Mouse (Mus musculus): ENCODE measurements at regions not wholly inside any gene's neighbourhood (a gene's known extent, or its start where the extent isn't known, plus 50 kb on each side); places are given as distances from the start of the nearest gene placed in this dataset.

DNA sequence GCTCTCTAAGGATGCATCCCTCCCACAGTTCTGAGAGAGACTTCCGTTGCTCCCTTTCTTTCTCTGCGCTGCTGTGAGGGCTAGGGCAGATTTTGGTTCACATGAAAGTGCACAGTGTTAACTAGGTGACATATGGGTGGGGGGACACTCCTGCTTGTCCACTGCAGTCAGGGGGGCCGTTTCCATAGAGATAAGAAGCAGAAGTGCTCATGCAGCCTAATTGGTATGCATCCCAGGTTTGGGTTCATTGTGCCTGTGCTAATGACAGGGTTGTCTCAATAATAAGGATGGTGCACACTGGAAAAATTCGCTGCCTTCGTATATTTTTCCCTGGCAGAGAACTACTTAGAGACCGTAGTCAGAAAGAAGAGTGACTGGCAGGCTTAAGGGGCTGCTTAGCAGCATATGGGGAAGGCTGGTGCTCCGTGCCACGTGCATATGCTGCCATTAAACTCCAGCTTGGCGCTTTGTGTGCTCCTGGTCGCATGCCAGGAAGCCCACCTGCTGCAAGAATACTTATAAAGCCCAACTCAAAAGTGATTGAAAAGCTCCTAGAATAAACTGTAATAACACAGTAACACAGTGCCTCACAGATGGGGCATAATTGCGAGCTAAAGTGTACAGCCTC lies 152.1 kb upstream of the A230072I06Rik start:
- dilution Hi-C loops (cut with MboI; ENCODE audit: extremely low pct_ligation_motif_present, extremely low pct_unique_long_range_greater_than_20kb, low sequenced_read_pairs), result no loop called here
- in situ Hi-C loops (cut with MboI; ENCODE audit: low pct_ligation_motif_present, low pct_unique_long_range_greater_than_20kb, low sequenced_read_pairs), result no loop called here
- H3K4me3 ChIP-seq (replicated peaks in 1 of 3; ENCODE audit: low read depth in 2 of 3, low read length in 2 of 3, poor library complexity in 1 of 3), result no peak overlapping the region

GRCm38 (mm10) chr8:12127106-12127800 lies 151.4 kb upstream of the A230072I06Rik start:
- H3K4me3 ChIP-seq (replicated peaks in 1 of 3; ENCODE audit: low read depth in 2 of 3, low read length in 2 of 3, poor library complexity in 1 of 3), result no peak overlapping the region
- H3K9me3 ChIP-seq (replicated peaks; ENCODE audit: low read length), result peaks cover 10% of the 10 kb centered on the region
- no peaks in the 10 kb centered on the region for H3K36me3 ChIP-seq (replicated peaks in 1 of 2; ENCODE audit: control insufficient read depth in 1 of 2, insufficient read depth in 1 of 2, low read length in 1 of 2)
- DNase-seq (ENCODE audit: extremely low read depth), result no peak
- no peak overlapping the region for H3K27ac ChIP-seq (ENCODE audit: insufficient read depth, low read depth)
- no peak overlapping the region for H3K4me2 ChIP-seq (ENCODE audit: insufficient read depth, low read depth, poor library complexity, severe bottlenecking)
- peaks cover 57% of the 10 kb centered on the region for H3K27me3 ChIP-seq (replicated peaks)
- TF ChIP-seq JUN (IDR thresholded peaks at IDR 0.05; ENCODE audit: insufficient read depth, low read depth, low read length) (no peak), MXI1 (IDR thresholded peaks at IDR 0.05; ENCODE audit: low read depth, low read length) (no peak), RCOR1 (conservative IDR thresholded peaks at IDR 0.05; ENCODE audit: low read depth, low read length) (no peak), ZC3H11A (IDR thresholded peaks at IDR 0.05; ENCODE audit: low read depth, low read length) (no peak), TBP (conservative IDR thresholded peaks at IDR 0.05; ENCODE audit: low read depth, low read length) (no peak), SIN3A (IDR thresholded peaks at IDR 0.05; ENCODE audit: low read length) (no peak), POLR2AphosphoS2 (IDR thresholded peaks at IDR 0.05; ENCODE audit: low read depth, low read length) (no peak), ZKSCAN1 (IDR thresholded peaks at IDR 0.05; ENCODE audit: borderline replicate concordance, low read depth, low read length) (no peak), CHD2 (IDR thresholded peaks at IDR 0.05; ENCODE audit: low read length) (no peak), ZNF384 (IDR thresholded peaks at IDR 0.05; ENCODE audit: low read depth, low read length) (no peak), HCFC1 (IDR thresholded peaks at IDR 0.05; ENCODE audit: low read depth, low read length) (no peak)
- no peak overlapping the region for H3K9ac ChIP-seq (ENCODE audit: insufficient read depth, low read depth)
- dilution Hi-C loops (cut with MboI; ENCODE audit: extremely low pct_ligation_motif_present, extremely low pct_unique_long_range_greater_than_20kb, low sequenced_read_pairs), result no loop called here
- H3K79me2 ChIP-seq (replicated peaks; ENCODE audit: control insufficient read depth, extremely low read depth, insufficient read depth, poor library complexity, severe bottlenecking), result no peaks in the 10 kb centered on the region
- in situ Hi-C loops (cut with MboI; ENCODE audit: low pct_ligation_motif_present, low pct_unique_long_range_greater_than_20kb, low sequenced_read_pairs), result no loop called here
- H3K4me1 ChIP-seq (ENCODE audit: control insufficient read depth in 1 of 2, insufficient read depth in 2 of 2), result no peaks in the 10 kb centered on the region

More for the DNA sequence above, 152.1 kb upstream of the A230072I06Rik start:
- Histone ChIP-seq H3K27me3 (replicated peaks) (peaks cover 63% of the 10 kb centered on the region), H3K9me3 (replicated peaks; ENCODE audit: low read length) (peaks cover 10% of the 10 kb centered on the region), H3K36me3 (replicated peaks in 1 of 2; ENCODE audit: control insufficient read depth in 1 of 2, insufficient read depth in 1 of 2, low read length in 1 of 2) (no peaks in the 10 kb centered on the region), H3K9ac (ENCODE audit: insufficient read depth, low read depth) (no peak overlapping the region), H3K4me1 (ENCODE audit: control insufficient read depth in 1 of 2, insufficient read depth in 2 of 2) (no peaks in the 10 kb centered on the region), H3K27ac (ENCODE audit: insufficient read depth, low read depth) (no peak overlapping the region), H3K4me2 (ENCODE audit: insufficient read depth, low read depth, poor library complexity, severe bottlenecking) (no peak overlapping the region), H3K79me2 (replicated peaks; ENCODE audit: control insufficient read depth, extremely low read depth, insufficient read depth, poor library complexity, severe bottlenecking) (no peaks in the 10 kb centered on the region)
- no peak for TF ChIP-seq MAFK (IDR thresholded peaks at IDR 0.05; ENCODE audit: insufficient replicate concordance, low read length)
- TF ChIP-seq KAT2A (IDR thresholded peaks at IDR 0.05; ENCODE audit: insufficient replicate concordance, low read length), result no peak
- TF ChIP-seq MAX (IDR thresholded peaks at IDR 0.05; ENCODE audit: low read length), result no peak
- no peak for TF ChIP-seq JUN (IDR thresholded peaks at IDR 0.05; ENCODE audit: insufficient read depth, low read depth, low read length)
- no peak for TF ChIP-seq CHD1 (IDR thresholded peaks at IDR 0.05; ENCODE audit: low read depth, low read length)
- no peak for TF ChIP-seq USF1 (IDR thresholded peaks at IDR 0.05; ENCODE audit: low read depth, low read length)
- no peak for TF ChIP-seq NRF1 (IDR thresholded peaks at IDR 0.05; ENCODE audit: low read depth, low read length)
- TF ChIP-seq RCOR1 (conservative IDR thresholded peaks at IDR 0.05; ENCODE audit: low read depth, low read length), result no peak
- TF ChIP-seq IRF4 (IDR thresholded peaks at IDR 0.05; ENCODE audit: low read depth, low read length), result no peak
- no peak for TF ChIP-seq POLR2AphosphoS2 (IDR thresholded peaks at IDR 0.05; ENCODE audit: low read depth, low read length)
- TF ChIP-seq MYC (IDR thresholded peaks at IDR 0.05; ENCODE audit: low read depth, low read length), result no peak
- no peak for TF ChIP-seq CTCF (conservative IDR thresholded peaks at IDR 0.05 in 1 of 2, IDR thresholded peaks at IDR 0.05 in 1 of 2; ENCODE audit: low read depth in 2 of 2, low read length in 2 of 2)
- DNase-seq (ENCODE audit: extremely low read depth), result no peak
